Mouse (Mus musculus) G1E (cell line): ENCODE data around the gene Atox1.

Experiments used
- CTCF ChIP-seq: IDR thresholded peaks from 2 replicates; pipeline ENCODE4 v1.5.1; 2012; ENCODE audit warnings: low read depth, low read length, inconsistent platforms, mixed read lengths
- GATA1 ChIP-seq: IDR thresholded peaks from 2 replicates; pipeline ENCODE4 v1.6.1; 2012; ENCODE audit warnings: borderline replicate concordance, low read length, inconsistent platforms, mixed read lengths
- GATA2 ChIP-seq: IDR thresholded peaks from 2 replicates; pipeline ENCODE4 v1.6.1; 2012; ENCODE audit warnings: low read depth, low read length, inconsistent platforms, borderline replicate concordance
- POLR2AphosphoS5 ChIP-seq: IDR thresholded peaks from 2 replicates; pipeline ENCODE4 v1.6.1; 2012; ENCODE audit warnings: low read depth, low read length, inconsistent platforms; ENCODE audit not compliant: insufficient replicate concordance
- TAL1 ChIP-seq: conservative IDR thresholded peaks from 2 replicates; pipeline ENCODE4 v1.6.1; 2012; ENCODE audit warnings: low read depth, low read length, inconsistent platforms, mixed read lengths

DNA sequence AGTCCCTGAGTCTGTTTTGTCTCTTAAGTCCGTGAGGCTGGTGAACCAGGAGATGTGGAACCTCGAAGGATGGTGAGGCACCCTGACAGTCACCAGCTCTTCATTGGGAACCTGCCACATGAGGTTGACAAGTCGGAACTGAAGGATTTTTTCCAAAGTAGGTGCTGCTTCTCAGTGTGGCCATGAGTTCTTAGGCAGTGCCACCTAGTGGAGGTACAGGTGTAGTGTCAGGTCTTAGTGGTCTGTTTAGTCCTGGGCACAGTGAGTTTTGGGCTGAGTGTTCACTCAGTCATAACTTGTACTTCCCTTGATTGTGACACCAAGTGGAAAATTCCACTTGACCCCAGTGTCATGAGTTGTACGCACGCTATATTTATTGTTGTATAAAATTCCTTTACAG lies 36.8 kb upstream of the Atox1 start:
- TF ChIP-seq GATA1 = no peak
- no peak for TF ChIP-seq POLR2AphosphoS5
- TF ChIP-seq GATA2 = no peak
- peak; percentile 66 for TF ChIP-seq CTCF
- no peak for TF ChIP-seq TAL1
